Mouse (Mus musculus) lung, adult 18-20 months (tissue): Measurements from ENCODE around the gene Gm21961.
"Not testable (repeated sequence)": the region's sequence is repeated elsewhere in the genome, so short reads cannot be mapped to it uniquely, and the experiment has no call there.

Experiments
- DNase-seq, 2 experiments: peaks; one replicate each; pipeline ENCODE4 v3.0.0; 2022; ENCODE audit warnings: mixed read lengths in 2 of 2

Gm21961 gene

DNA sequence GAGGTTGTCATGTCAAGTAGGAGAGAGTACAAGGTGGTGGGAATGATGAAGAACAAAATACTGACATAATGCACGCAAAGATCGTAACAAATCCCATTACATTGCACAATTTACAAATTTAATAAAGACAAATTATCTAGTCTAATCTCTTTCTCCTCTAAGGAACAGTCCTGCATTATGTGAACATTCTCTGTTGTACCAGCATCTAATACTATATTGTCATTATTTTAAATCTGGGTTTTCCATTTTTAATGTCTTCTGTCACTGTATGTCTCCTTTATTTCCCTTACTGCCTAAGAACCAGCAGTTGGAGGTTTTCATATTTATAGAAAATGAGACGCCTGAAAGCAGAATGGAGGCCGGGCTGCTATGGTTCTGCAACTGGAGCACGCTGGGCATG, at the start of gene Gm21961:
Gene Gm21961, minus strand, starts transcription at position 101 of the 400 bp plus-strand sequence.
- no peak for DNase-seq

DNA sequence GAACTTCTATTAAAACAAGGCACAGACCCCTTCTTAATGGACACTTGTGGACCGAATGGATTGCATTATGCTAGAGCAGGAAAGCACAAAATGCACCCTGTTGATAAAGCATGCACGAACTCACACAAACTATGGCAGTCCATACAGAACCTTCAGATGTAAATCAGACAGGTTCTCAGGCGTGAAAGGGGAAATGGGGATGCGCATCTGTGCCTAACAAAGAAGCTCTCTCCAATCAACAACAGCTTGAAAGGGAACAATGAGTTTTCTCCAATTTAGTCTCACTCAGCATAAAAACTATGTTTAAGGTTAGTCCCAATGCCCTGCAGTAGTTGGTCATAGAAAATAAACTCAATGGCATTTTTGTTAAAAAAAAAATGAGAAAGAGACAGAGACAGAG, 27.3 kb upstream of the Gm21961 start:
- DNase-seq: no peak

DNA sequence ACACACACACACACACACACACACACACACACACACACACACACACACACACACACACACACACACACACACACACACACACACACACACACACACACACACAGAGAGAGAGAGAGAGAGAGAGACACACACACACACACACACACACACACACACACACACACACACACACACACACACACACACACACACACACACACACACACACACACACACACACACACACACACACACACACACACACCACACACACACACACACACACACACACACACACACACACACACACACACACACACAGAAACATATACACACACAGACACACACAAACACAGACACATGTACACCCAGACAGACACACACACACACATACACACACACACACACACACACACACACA, 24.5 kb upstream of the Gm21961 start:
- not testable (repeated sequence) for DNase-seq

- no peak for DNase-seq
These were observed 3.3 kb upstream of the Gm21961 start for GRCm38 (mm10) chr15:65017971-65018370.

- no peak for DNase-seq
These were observed 8.5 kb downstream of the Gm21961 start for GRCm38 (mm10) chr15:65006177-65006576.

DNA sequence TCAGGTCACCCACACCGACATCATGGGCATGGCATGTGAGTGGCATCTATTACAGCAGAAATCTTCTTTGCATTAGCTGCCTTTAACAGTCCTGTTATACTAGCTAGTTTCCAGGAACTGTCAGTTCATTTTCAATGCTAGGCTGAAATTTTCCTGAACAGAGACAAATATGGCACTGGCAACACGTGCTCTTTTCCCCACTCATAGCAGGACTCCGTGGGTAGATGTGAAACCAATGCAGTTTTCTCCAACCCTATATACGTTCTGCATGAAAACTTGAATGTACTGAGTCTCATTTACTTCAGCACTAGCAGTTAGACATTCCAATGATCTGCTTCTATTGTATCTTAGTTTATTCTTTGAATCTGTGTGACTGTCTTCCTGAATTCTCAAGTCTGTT, 20.2 kb downstream of the Gm21961 start:
- no peak for DNase-seq

- no peak for DNase-seq
These were observed 34.7 kb downstream of the Gm21961 start for GRCm38 (mm10) chr15:64979976-64980375.

DNA sequence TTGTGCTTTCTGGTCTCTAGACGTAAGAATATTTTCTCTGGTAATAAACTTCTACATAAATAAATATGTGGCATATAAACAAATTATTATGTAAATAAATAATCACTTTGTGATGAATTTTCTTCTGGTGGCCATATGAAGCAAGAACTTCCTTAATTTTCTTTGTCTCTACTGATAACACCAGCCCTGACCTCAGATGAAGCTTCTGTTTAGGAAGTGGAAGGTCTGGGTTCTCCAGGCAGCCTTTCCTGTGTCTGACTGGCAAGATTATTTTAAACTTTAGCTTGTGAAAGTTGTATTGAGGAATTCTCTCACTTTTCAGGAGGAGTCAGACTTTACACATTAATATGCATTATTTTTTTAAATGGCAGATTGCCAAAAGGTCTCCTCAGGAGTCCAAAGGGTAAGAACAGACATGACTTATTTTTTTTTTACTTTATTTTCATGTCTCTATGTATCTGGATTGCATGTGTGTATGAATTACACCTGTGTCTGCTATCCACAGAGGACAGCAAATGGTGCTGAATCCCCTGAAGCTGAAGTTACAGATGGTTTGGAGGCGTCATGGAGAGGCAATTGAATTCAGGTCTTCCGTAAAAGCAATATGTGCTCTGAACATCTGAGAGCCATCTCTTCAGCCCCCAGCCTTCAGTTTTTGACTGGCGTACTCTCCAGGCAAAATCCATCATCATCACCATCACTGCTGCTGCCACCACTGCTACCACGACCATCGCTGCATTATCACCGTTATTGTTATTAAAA, 38.5 kb downstream of the Gm21961 start:
- no peak for DNase-seq
